ENCODE assay signal across 17 mouse cellular contexts in the genomic region with DNA sequence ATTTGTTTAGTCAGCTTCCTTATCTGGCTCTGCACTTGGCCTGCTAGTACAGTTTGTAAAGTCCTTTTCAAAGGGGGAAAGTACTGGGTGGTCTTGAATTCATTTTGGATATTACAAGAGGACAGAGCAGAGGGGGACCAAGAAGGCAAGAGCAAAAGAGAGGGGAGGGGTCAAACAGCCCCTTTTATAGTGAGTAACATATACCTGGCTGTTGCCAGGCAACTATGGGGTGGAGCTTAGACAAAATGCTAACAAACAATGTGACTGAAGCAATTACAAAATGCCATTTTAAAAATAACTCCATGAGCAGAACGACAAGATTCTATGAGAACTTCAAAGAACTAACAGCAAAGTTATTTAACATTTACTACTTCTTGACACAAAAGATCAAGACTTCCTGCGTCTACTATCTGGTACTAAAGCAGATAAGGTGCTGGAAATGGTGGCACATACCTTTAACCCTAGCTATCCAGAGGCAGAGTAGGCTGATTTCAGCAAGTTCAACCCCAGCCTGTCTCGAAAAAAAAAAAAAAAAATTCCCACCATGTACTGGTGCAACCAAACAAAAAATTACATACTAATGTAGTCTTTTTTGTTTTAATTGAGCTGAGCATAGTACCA. TPM values are rescaled to one million over a fixed set of nuclear protein-coding genes. Genes with fewer than 3 reads are reported as not detected.
DNase-seq lines count a peak whose midpoint lies in the region; ATAC-seq and TF ChIP-seq lines count a peak whose summit lies in the region.
"Had no signal": no experiment of that assay in that cellular context is flagged by ENCODE, and none has a peak within 500 bp of the region (broad histone marks: within the 10 kb centered on the region; RNA-seq: fewer than 3 reads in every experiment).

No protein-coding gene starts in this region.

- H3K9me3 ChIP-seq in intestine, embryonic 14.5 days (ENCODE audit: control insufficient read depth, low read length): no peaks in the 10 kb centered on the region
- H3K9me3 ChIP-seq in intestine, postnatal 0 days (ENCODE audit: control insufficient read depth): no peaks in the 10 kb centered on the region
- no peaks in the 10 kb centered on the region for H3K9me3 ChIP-seq in lung, embryonic 16.5 days (ENCODE audit: control insufficient read depth, low read length)
- H3K9me3 ChIP-seq in neural tube, embryonic 15.5 days (replicated peaks): no peaks in the 10 kb centered on the region
- H3K9me3 ChIP-seq: embryonic facial prominence, embryonic 10.5 days; hindbrain, embryonic 12.5 days; neural tube, embryonic 12.5 days had no signal

- no peak overlapping the region for H3K4me2 ChIP-seq in intestine, embryonic 14.5 days (ENCODE audit: low read length)
- no peak overlapping the region for H3K4me2 ChIP-seq in intestine, postnatal 0 days (replicated peaks; ENCODE audit: low read depth)
- H3K4me2 ChIP-seq in lung, embryonic 16.5 days (ENCODE audit: low read depth, low read length): no peak overlapping the region
- H3K4me2 ChIP-seq in neural tube, embryonic 15.5 days: no peak overlapping the region
- H3K4me2 ChIP-seq: hindbrain, embryonic 12.5 days; neural tube, embryonic 12.5 days had no signal

- no peak for TF ChIP-seq CTCF in intestine, postnatal 0 days (IDR thresholded peaks at IDR 0.05; ENCODE audit: low read depth)

- no peak overlapping the region for H3K4me3 ChIP-seq in intestine, embryonic 14.5 days (ENCODE audit: low read depth, low read length)
- H3K4me3 ChIP-seq in intestine, postnatal 0 days (ENCODE audit: low read depth, low read length): no peak overlapping the region
- no peak overlapping the region for H3K4me3 ChIP-seq in lung, embryonic 16.5 days (ENCODE audit: low read length)
- H3K4me3 ChIP-seq in neural tube, embryonic 15.5 days (replicated peaks): no peak overlapping the region
- H3K4me3 ChIP-seq: embryonic facial prominence, embryonic 10.5 days; heart, adult 2 months; hindbrain, embryonic 12.5 days; neural tube, embryonic 12.5 days had no signal

- H3K36me3 ChIP-seq in intestine, embryonic 14.5 days (ENCODE audit: control insufficient read depth, insufficient read depth, low read length): no peaks in the 10 kb centered on the region
- no peaks in the 10 kb centered on the region for H3K36me3 ChIP-seq in intestine, postnatal 0 days (ENCODE audit: control insufficient read depth, insufficient read depth)
- no peaks in the 10 kb centered on the region for H3K36me3 ChIP-seq in lung, embryonic 16.5 days (ENCODE audit: control insufficient read depth, insufficient read depth, low read length)
- H3K36me3 ChIP-seq in neural tube, embryonic 15.5 days: no peaks in the 10 kb centered on the region
- H3K36me3 ChIP-seq: embryonic facial prominence, embryonic 10.5 days; hindbrain, embryonic 12.5 days; neural tube, embryonic 12.5 days had no signal

- WGBS in intestine, embryonic 14.5 days: 60% methylated on average over 3 of the region's 3 CpGs
- WGBS in intestine, postnatal 0 days: 40% methylated on average over 3 of the region's 3 CpGs
- WGBS in lung, embryonic 16.5 days: 17% methylated on average over 3 of the region's 3 CpGs
- 72% methylated on average over 3 of the region's 3 CpGs for WGBS in neural tube, embryonic 15.5 days

- no peak overlapping the region for H3K9ac ChIP-seq in intestine, embryonic 14.5 days (ENCODE audit: low read length)
- no peak overlapping the region for H3K9ac ChIP-seq in intestine, postnatal 0 days (ENCODE audit: low read depth, low read length)
- no peak overlapping the region for H3K9ac ChIP-seq in lung, embryonic 16.5 days (ENCODE audit: low read length)
- H3K9ac ChIP-seq in neural tube, embryonic 15.5 days (replicated peaks): no peak overlapping the region
- H3K9ac ChIP-seq: hindbrain, embryonic 12.5 days; neural tube, embryonic 12.5 days had no signal

- ATAC-seq in intestine, embryonic 14.5 days (replicated peaks; ENCODE audit: low FRiP score, low TSS enrichment, low read depth): 0 out of 2 replicates have a peak, but pooled peaks have one; percentile 32
- ATAC-seq in intestine, postnatal 0 days: no peak
- no peak for ATAC-seq in lung, embryonic 16.5 days (ENCODE audit: low read depth)
- peak; percentile 47 for ATAC-seq in inflammation-experienced regulatory T-cells, adult 6 months
- 0 out of 2 replicates have a peak, but pooled peaks have one; percentile 14 for ATAC-seq in megakaryocyte progenitor cell, adult 5-6 weeks (replicated peaks; ENCODE audit: poor library complexity)
- no peak for ATAC-seq in neural tube, embryonic 15.5 days (ENCODE audit: low FRiP score)

- no peak for DNase-seq in intestine, embryonic 14.5 days (ENCODE audit: low spot score)
- no peak for DNase-seq in lung, postnatal 4 days
- DNase-seq in adipocyte (ENCODE audit: low spot score): no peak
- DNase-seq: adrenal gland, postnatal 25 days; cerebellum, postnatal 14 days; gastrocnemius, postnatal 10 days; heart, adult 2 months; kidney, postnatal 10 days; thymus, adult 18-20 months had no signal

- 0 out of 2 replicates have a peak, but pooled peaks cover 6% of the 10 kb centered on the region for H3K4me1 ChIP-seq in intestine, embryonic 14.5 days (replicated peaks; ENCODE audit: control insufficient read depth, insufficient read depth, low read length)
- no peaks in the 10 kb centered on the region for H3K4me1 ChIP-seq in intestine, postnatal 0 days (replicated peaks; ENCODE audit: control insufficient read depth, insufficient read depth, low read length)
- peaks cover 9% of the 10 kb centered on the region; the same call in 1 of the 2 replicates for H3K4me1 ChIP-seq in lung, embryonic 16.5 days (replicated peaks; ENCODE audit: control insufficient read depth, insufficient read depth, low read length)
- peaks cover 4% of the 10 kb centered on the region for H3K4me1 ChIP-seq in neural tube, embryonic 15.5 days

- H3K27me3 ChIP-seq in intestine, embryonic 14.5 days (replicated peaks; ENCODE audit: control insufficient read depth, insufficient read depth, low read length): no peaks in the 10 kb centered on the region
- no peaks in the 10 kb centered on the region for H3K27me3 ChIP-seq in intestine, postnatal 0 days (replicated peaks; ENCODE audit: control insufficient read depth, insufficient read depth, low read length)
- no peaks in the 10 kb centered on the region for H3K27me3 ChIP-seq in lung, embryonic 16.5 days (ENCODE audit: control insufficient read depth, insufficient read depth, low read depth, low read length)
- H3K27me3 ChIP-seq in neural tube, embryonic 15.5 days (replicated peaks): no peaks in the 10 kb centered on the region
- H3K27me3 ChIP-seq: hindbrain, embryonic 12.5 days; neural tube, embryonic 12.5 days had no signal

- no peak overlapping the region for H3K27ac ChIP-seq in intestine, embryonic 14.5 days (ENCODE audit: low read depth)
- no peak overlapping the region for H3K27ac ChIP-seq in intestine, postnatal 0 days (ENCODE audit: low read depth, low read length)
- H3K27ac ChIP-seq in lung, embryonic 16.5 days (ENCODE audit: low read length): peak overlapping the region; percentile 91
- H3K27ac ChIP-seq in neural tube, embryonic 15.5 days (replicated peaks): no peak overlapping the region
- H3K27ac ChIP-seq: embryonic facial prominence, embryonic 10.5 days; heart, adult 2 months; hindbrain, embryonic 12.5 days; neural tube, embryonic 12.5 days had no signal

RNA-seq across cellular contexts. Expression of a gene that starts 16.7 kb away (rescaled TPM):
- 13.3 and 13.7 TPM in 2 replicates for polyA plus RNA-seq in intestine, embryonic 14.5 days (2014; fragmentation: Nextera tagmentation; extraction: Ambion mirVana)
- polyA plus RNA-seq in intestine, postnatal 0 days (2015; fragmentation: Nextera tagmentation; extraction: Ambion mirVana): 5.8 and 5.9 TPM in 2 replicates
- 12.0 and 12.5 TPM in 2 replicates for polyA plus RNA-seq in lung, embryonic 16.5 days (2015; fragmentation: Nextera tagmentation; extraction: Ambion mirVana)
- polyA plus RNA-seq in inflammation-experienced regulatory T-cells, adult 6 months (2017; shearing (Covaris generic)): 10 to 100 TPM; 32.9 to 41.1 (median 34.1) TPM
- 14.5 and 18.7 TPM in 2 replicates for total RNA-seq in megakaryocyte progenitor cell, adult 5-6 weeks (2015)
- 11.6 and 13.9 TPM in 2 replicates for total RNA-seq in megakaryocyte progenitor cell, adult 5-6 weeks (2017)
- 9.7 and 11.7 TPM in 2 replicates for polyA plus RNA-seq in neural tube, embryonic 15.5 days (2015; fragmentation: Nextera tagmentation; extraction: Ambion mirVana)

RNA-seq across cellular contexts. Expression of a gene that starts 22.0 kb away (rescaled TPM):
- polyA plus RNA-seq in intestine, embryonic 14.5 days (2014; fragmentation: Nextera tagmentation; extraction: Ambion mirVana): 14.3 and 16.5 TPM in 2 replicates
- 7.8 and 8.3 TPM in 2 replicates for polyA plus RNA-seq in intestine, postnatal 0 days (2015; fragmentation: Nextera tagmentation; extraction: Ambion mirVana)
- 15.0 and 17.1 TPM in 2 replicates for polyA plus RNA-seq in lung, embryonic 16.5 days (2015; fragmentation: Nextera tagmentation; extraction: Ambion mirVana)
- 10 to 100 TPM; 29.4 to 41.9 (median 36.2) TPM for polyA plus RNA-seq in inflammation-experienced regulatory T-cells, adult 6 months (2017; shearing (Covaris generic))
- total RNA-seq in megakaryocyte progenitor cell, adult 5-6 weeks (2015): 16.9 and 22.8 TPM in 2 replicates
- total RNA-seq in megakaryocyte progenitor cell, adult 5-6 weeks (2017): 10.9 and 13.2 TPM in 2 replicates
- 11.1 and 13.7 TPM in 2 replicates for polyA plus RNA-seq in neural tube, embryonic 15.5 days (2015; fragmentation: Nextera tagmentation; extraction: Ambion mirVana)

RNA-seq across cellular contexts. Expression of a gene that starts 49.1 kb away (rescaled TPM):
- polyA plus RNA-seq in intestine, embryonic 14.5 days (2014; fragmentation: Nextera tagmentation; extraction: Ambion mirVana): 4.8 and 6.1 TPM in 2 replicates
- polyA plus RNA-seq in intestine, postnatal 0 days (2015; fragmentation: Nextera tagmentation; extraction: Ambion mirVana): 4.6 and 4.9 TPM in 2 replicates
- 6.9 and 8.8 TPM in 2 replicates for polyA plus RNA-seq in lung, embryonic 16.5 days (2015; fragmentation: Nextera tagmentation; extraction: Ambion mirVana)
- polyA plus RNA-seq in inflammation-experienced regulatory T-cells, adult 6 months (2017; shearing (Covaris generic)): 10 to 100 TPM in 2 of 3 experiments, 1 to 10 TPM in 1; 9.0 to 19.1 (median 12.5) TPM
- total RNA-seq in megakaryocyte progenitor cell, adult 5-6 weeks (2015): 7.0 and 10.7 TPM in 2 replicates
- 8.8 and 9.1 TPM in 2 replicates for total RNA-seq in megakaryocyte progenitor cell, adult 5-6 weeks (2017)
- 4.6 and 6.8 TPM in 2 replicates for polyA plus RNA-seq in neural tube, embryonic 15.5 days (2015; fragmentation: Nextera tagmentation; extraction: Ambion mirVana)

Comparison
In these comparisons a context has a peak if more than half of its experiments do, and no peak if none do; other contexts are left out.
1. ATAC-seq: peak in intestine, embryonic 14.5 days (single experiment), inflammation-experienced regulatory T-cells, adult 6 months (single experiment) and megakaryocyte progenitor cell, adult 5-6 weeks (single experiment); none in intestine, postnatal 0 days (single experiment), lung, embryonic 16.5 days (single experiment) and neural tube, embryonic 15.5 days (single experiment).